Mouse (Mus musculus): ENCODE measurements around the gene Erp27. TPM values are rescaled to one million over a fixed set of nuclear protein-coding genes. Genes with fewer than 3 reads are reported as not detected.
"Not testable (repeated sequence)": the region's sequence is repeated elsewhere in the genome, so short reads cannot be mapped to it uniquely, and the experiment has no call there.

The Erp27 gene
- polyA plus RNA-seq, 1 experiment from 2014 or later, result 0.66 TPM

- Histone ChIP-seq H3K4me1 (no peaks in the 10 kb centered on the region), H3K27me3 (no peaks in the 10 kb centered on the region), H3K4me3 (no peak overlapping the region), H3K36me3 (no peaks in the 10 kb centered on the region), H3K9me3 (no peaks in the 10 kb centered on the region), H3K9ac (replicated peaks) (no peak overlapping the region), H3K4me2 (replicated peaks) (no peak overlapping the region), H3K27ac (replicated peaks) (no peak overlapping the region)
- WGBS, result 85% methylated on average over 4 of the region's 4 CpGs
- no peak for ATAC-seq (replicated peaks)
Measured at GRCm38 (mm10) chr6:136900369-136901009, 21.5 kb downstream of the Erp27 start.

GRCm38 (mm10) chr6:136898954-136899353, 23.0 kb downstream of the Erp27 start:
- H3K9ac ChIP-seq (replicated peaks), result no peak overlapping the region
- no peaks in the 10 kb centered on the region for H3K9me3 ChIP-seq
- H3K27ac ChIP-seq (replicated peaks), result no peak overlapping the region
- WGBS, result 93% methylated on average over 2 of the region's 2 CpGs
- no peak overlapping the region for H3K4me2 ChIP-seq (replicated peaks)
- no peak overlapping the region for H3K4me3 ChIP-seq
- H3K4me1 ChIP-seq, result no peaks in the 10 kb centered on the region
- no peaks in the 10 kb centered on the region for H3K36me3 ChIP-seq
- no peaks in the 10 kb centered on the region for H3K27me3 ChIP-seq
- ATAC-seq (replicated peaks), result no peak

GRCm38 (mm10) chr6:136898222-136898621, 23.8 kb downstream of the Erp27 start:
- 67% methylated on average over 4 of the region's 4 CpGs for WGBS
- no peaks in the 10 kb centered on the region for H3K27me3 ChIP-seq

GRCm38 (mm10) chr6:136897789-136898188, 24.2 kb downstream of the Erp27 start:
- Histone ChIP-seq H3K9me3 (no peaks in the 10 kb centered on the region), H3K4me1 (no peaks in the 10 kb centered on the region), H3K4me3 (no peak overlapping the region), H3K9ac (replicated peaks) (no peak overlapping the region), H3K36me3 (no peaks in the 10 kb centered on the region), H3K4me2 (replicated peaks) (no peak overlapping the region), H3K27me3 (no peaks in the 10 kb centered on the region), H3K27ac (replicated peaks) (no peak overlapping the region)
- 90% methylated on average over 4 of the region's 4 CpGs for WGBS
- ATAC-seq (replicated peaks), result no peak

More at GRCm38 (mm10) chr6:136898222-136898621, 23.8 kb downstream of the Erp27 start:
- H3K4me3 ChIP-seq, result no peak overlapping the region
- no peak for ATAC-seq (replicated peaks)
- no peak overlapping the region for H3K4me2 ChIP-seq (replicated peaks)
- no peak overlapping the region for H3K9ac ChIP-seq (replicated peaks)
- no peaks in the 10 kb centered on the region for H3K36me3 ChIP-seq
- H3K4me1 ChIP-seq, result no peaks in the 10 kb centered on the region
- H3K27ac ChIP-seq (replicated peaks), result no peak overlapping the region
- H3K9me3 ChIP-seq, result no peaks in the 10 kb centered on the region

GRCm38 (mm10) chr6:136894532-136895339, 27.2 kb downstream of the Erp27 start:
- no peak overlapping the region for H3K9ac ChIP-seq (replicated peaks)
- 72% methylated on average over 15 of the region's 15 CpGs for WGBS
- no peaks in the 10 kb centered on the region for H3K9me3 ChIP-seq
- no peaks in the 10 kb centered on the region for H3K27me3 ChIP-seq
- no peak overlapping the region for H3K4me2 ChIP-seq (replicated peaks)
- no peaks in the 10 kb centered on the region for H3K36me3 ChIP-seq
- H3K4me3 ChIP-seq, result no peak overlapping the region
- no peak for ATAC-seq (replicated peaks)
- H3K4me1 ChIP-seq, result no peaks in the 10 kb centered on the region
- no peak overlapping the region for H3K27ac ChIP-seq (replicated peaks)

GRCm38 (mm10) chr6:136892002-136892401, 30.0 kb downstream of the Erp27 start:
- Histone ChIP-seq H3K9ac (replicated peaks) (no peak overlapping the region), H3K27me3 (no peaks in the 10 kb centered on the region), H3K9me3 (no peaks in the 10 kb centered on the region), H3K4me2 (replicated peaks) (no peak overlapping the region), H3K36me3 (no peaks in the 10 kb centered on the region), H3K4me1 (no peaks in the 10 kb centered on the region), H3K4me3 (no peak overlapping the region), H3K27ac (replicated peaks) (no peak overlapping the region)
- WGBS, result 89% methylated on average over 2 of the region's 2 CpGs
- ATAC-seq (replicated peaks), result no peak

GRCm38 (mm10) chr6:136889554-136889953, 32.4 kb downstream of the Erp27 start:
- no peaks in the 10 kb centered on the region for H3K36me3 ChIP-seq
- H3K9ac ChIP-seq (replicated peaks), result no peak overlapping the region
- H3K27ac ChIP-seq (replicated peaks), result no peak overlapping the region
- 94% methylated on average over 6 of the region's 6 CpGs for WGBS
- H3K9me3 ChIP-seq, result no peaks in the 10 kb centered on the region
- no peak for ATAC-seq (replicated peaks)
- no peaks in the 10 kb centered on the region for H3K4me1 ChIP-seq
- no peak overlapping the region for H3K4me2 ChIP-seq (replicated peaks)
- no peak overlapping the region for H3K4me3 ChIP-seq
- no peaks in the 10 kb centered on the region for H3K27me3 ChIP-seq

GRCm38 (mm10) chr6:136889067-136889466, 32.9 kb downstream of the Erp27 start:
- H3K4me1 ChIP-seq, result no peaks in the 10 kb centered on the region
- ATAC-seq (replicated peaks), result no peak
- no peak overlapping the region for H3K4me3 ChIP-seq
- 88% methylated on average over 6 of the region's 6 CpGs for WGBS
- H3K27me3 ChIP-seq, result no peaks in the 10 kb centered on the region
- no peak overlapping the region for H3K9ac ChIP-seq (replicated peaks)
- no peak overlapping the region for H3K27ac ChIP-seq (replicated peaks)
- H3K36me3 ChIP-seq, result no peaks in the 10 kb centered on the region
- H3K4me2 ChIP-seq (replicated peaks), result no peak overlapping the region
- no peaks in the 10 kb centered on the region for H3K9me3 ChIP-seq

GRCm38 (mm10) chr6:136887854-136888253, 34.1 kb downstream of the Erp27 start:
- H3K27me3 ChIP-seq, result no peaks in the 10 kb centered on the region
- 81% methylated on average over 9 of the region's 9 CpGs for WGBS
- no peak overlapping the region for H3K27ac ChIP-seq (replicated peaks)
- H3K4me3 ChIP-seq, result no peak overlapping the region
- ATAC-seq (replicated peaks), result no peak
- no peaks in the 10 kb centered on the region for H3K4me1 ChIP-seq
- no peaks in the 10 kb centered on the region for H3K36me3 ChIP-seq
- H3K9me3 ChIP-seq, result no peaks in the 10 kb centered on the region
- H3K4me2 ChIP-seq (replicated peaks), result no peak overlapping the region
- no peak overlapping the region for H3K9ac ChIP-seq (replicated peaks)

- not testable (repeated sequence) for H3K4me2 ChIP-seq (replicated peaks)
- 59% methylated on average over 1 of the region's 1 CpGs for WGBS
Measured at GRCm38 (mm10) chr6:136884766-136885165, 37.2 kb downstream of the Erp27 start.

GRCm38 (mm10) chr6:136883961-136884360, 38.0 kb downstream of the Erp27 start:
- WGBS, result 94% methylated on average over 6 of the region's 6 CpGs
- H3K36me3 ChIP-seq, result no peaks in the 10 kb centered on the region

More at GRCm38 (mm10) chr6:136884766-136885165, 37.2 kb downstream of the Erp27 start:
- H3K9me3 ChIP-seq; H3K4me1 ChIP-seq; H3K9ac ChIP-seq (replicated peaks); H3K27ac ChIP-seq (replicated peaks); H3K4me3 ChIP-seq; H3K36me3 ChIP-seq; ATAC-seq (replicated peaks); H3K27me3 ChIP-seq: not testable (repeated sequence)

GRCm38 (mm10) chr6:136883431-136883915, 38.5 kb downstream of the Erp27 start:
- Histone ChIP-seq H3K27ac (replicated peaks) (no peak overlapping the region), H3K27me3 (no peaks in the 10 kb centered on the region), H3K36me3 (no peaks in the 10 kb centered on the region), H3K9me3 (no peaks in the 10 kb centered on the region), H3K4me2 (replicated peaks) (no peak overlapping the region), H3K4me3 (no peak overlapping the region), H3K9ac (replicated peaks) (no peak overlapping the region), H3K4me1 (no peaks in the 10 kb centered on the region)
- no peak for ATAC-seq (replicated peaks)
- whole genome bisulfite sequencing, result 87% methylated on average over 3 of the region's 3 CpGs

More at GRCm38 (mm10) chr6:136883961-136884360, 38.0 kb downstream of the Erp27 start:
- Histone ChIP-seq H3K4me3 (no peak overlapping the region), H3K4me1 (no peaks in the 10 kb centered on the region), H3K9me3 (no peaks in the 10 kb centered on the region), H3K9ac (replicated peaks) (no peak overlapping the region), H3K27me3 (no peaks in the 10 kb centered on the region), H3K4me2 (replicated peaks) (no peak overlapping the region), H3K27ac (replicated peaks) (no peak overlapping the region)
- no peak for ATAC-seq (replicated peaks)
